Mouse (Mus musculus) myocyte (in vitro differentiated cells): ENCODE results near the gene C1qb. TPM values are rescaled to one million over a fixed set of nuclear protein-coding genes. Genes with fewer than 3 reads are reported as not detected.

Experiments used
- H3K27me3 ChIP-seq: one replicate; pipeline ENCODE4 v1.6.1; 2011; ENCODE audit not compliant: control insufficient read depth, insufficient read depth, insufficient read length
- H3K36me3 ChIP-seq: one replicate; pipeline ENCODE4 v1.6.1; 2011; ENCODE audit not compliant: control insufficient read depth, insufficient read depth
- H3K4me2 ChIP-seq: one replicate; pipeline ENCODE4 v1.6.1; 2011; ENCODE audit warnings: low read depth, control low read depth
- H3K4me3 ChIP-seq: one replicate; pipeline ENCODE4 v1.5.1; 2011; ENCODE audit warnings: mild to moderate bottlenecking, control low read depth, moderate library complexity
- H3K79me2 ChIP-seq: one replicate; pipeline ENCODE4 v1.6.1; 2011; ENCODE audit not compliant: control insufficient read depth, insufficient read depth
- H3ac ChIP-seq: one replicate; pipeline ENCODE4 v1.6.1; 2011; ENCODE audit not compliant: control insufficient read depth, insufficient read length
- CEBPB ChIP-seq: IDR thresholded peaks from 2 replicates; pipeline ENCODE4 v1.6.1; 2011; ENCODE audit warnings: mild to moderate bottlenecking, moderate library complexity; ENCODE audit not compliant: poor library complexity, insufficient read depth, severe bottlenecking
- E2F4 ChIP-seq: IDR thresholded peaks from one replicate; pipeline ENCODE4 v1.6.1; 2011; ENCODE audit warnings: mild to moderate bottlenecking, control low read depth, moderate library complexity; ENCODE audit not compliant: insufficient read depth
- MAX ChIP-seq: IDR thresholded peaks from one replicate; pipeline ENCODE4 v1.6.1; 2011; ENCODE audit warnings: low read depth, mild to moderate bottlenecking, control low read depth
- MYOD1 ChIP-seq, 3 experiments: IDR thresholded peaks; one replicate each; pipeline ENCODE4 v1.6.1; 2011; ENCODE audit warnings: control low read depth in 2 of 3, low read depth in 2 of 3, mild to moderate bottlenecking in 2 of 3, moderate library complexity in 1 of 3; ENCODE audit not compliant: insufficient read length in 2 of 3, control insufficient read depth in 1 of 3
- MYOG ChIP-seq, 3 experiments: IDR thresholded peaks; one replicate each; pipeline ENCODE4 v1.6.1; 2011; ENCODE audit warnings: control low read depth in 2 of 3, low read depth in 2 of 3, mild to moderate bottlenecking in 2 of 3; ENCODE audit not compliant: insufficient read length in 2 of 3, control insufficient read depth in 1 of 3, insufficient read depth in 1 of 3
- POLR2A ChIP-seq: IDR thresholded peaks from one replicate; pipeline ENCODE4 v1.6.1; 2011; ENCODE audit warnings: low read depth, mild to moderate bottlenecking, control low read depth, moderate library complexity; ENCODE audit not compliant: insufficient read length
- POLR2AphosphoS2 ChIP-seq: IDR thresholded peaks from one replicate; pipeline ENCODE4 v1.6.1; 2011; ENCODE audit warnings: low read depth, control low read depth; ENCODE audit not compliant: insufficient read length
- REST ChIP-seq: IDR thresholded peaks from one replicate; pipeline ENCODE4 v1.6.1; 2011; ENCODE audit warnings: mild to moderate bottlenecking, control low read depth, moderate library complexity; ENCODE audit not compliant: insufficient read depth, insufficient read length
- SRF ChIP-seq: IDR thresholded peaks from one replicate; pipeline ENCODE4 v1.6.1; 2011; ENCODE audit warnings: low read depth; ENCODE audit not compliant: control insufficient read depth, insufficient read length
- TCF12 ChIP-seq: IDR thresholded peaks from one replicate; pipeline ENCODE4 v1.6.1; 2011; ENCODE audit warnings: mild to moderate bottlenecking, control low read depth; ENCODE audit not compliant: poor library complexity, insufficient read depth, severe bottlenecking
- TCF3 ChIP-seq: IDR thresholded peaks from one replicate; pipeline ENCODE4 v1.6.1; 2011; ENCODE audit warnings: low read depth, control low read depth; ENCODE audit not compliant: insufficient read length
- USF1 ChIP-seq: IDR thresholded peaks from one replicate; pipeline ENCODE4 v1.6.1; 2011; ENCODE audit warnings: low read depth, mild to moderate bottlenecking, control low read depth, moderate library complexity
- polyA plus RNA-seq: library from polyadenylated mRNA; unstranded; fragments of >200 nt; fragmentation: generic; extraction: Trizol; gene quantifications from one replicate; pipeline ENCODE4 v1.2.1, GENCODE M21; 2012; ENCODE audit warnings: missing spikeins

The C1qb gene
- polyA plus RNA-seq, 1 experiment, result not detected

GRCm38 (mm10) chr4:136876971-136877370 lies 9.0 kb downstream of the C1qb start:
- no peak overlapping the region for H3K4me2 ChIP-seq
- no peak overlapping the region for H3ac ChIP-seq
- H3K79me2 ChIP-seq, result no peaks in the 10 kb centered on the region
- H3K36me3 ChIP-seq, result no peaks in the 10 kb centered on the region
- H3K4me3 ChIP-seq, result no peak overlapping the region
- TF ChIP-seq TCF3 (no peak), SRF (no peak), CEBPB (no peak), MYOD1 (IDR thresholded peaks at IDR 0.05; ENCODE audit: control insufficient read depth in 1 of 3, insufficient read length in 2 of 3, low read depth in 2 of 3) (no peak), MYOG (IDR thresholded peaks at IDR 0.05; ENCODE audit: control insufficient read depth in 1 of 3, insufficient read depth in 1 of 3, insufficient read length in 2 of 3, low read depth in 2 of 3) (no peak), REST (no peak), POLR2A (no peak), E2F4 (no peak), USF1 (no peak)
- peaks cover 43% of the 10 kb centered on the region for H3K27me3 ChIP-seq

GRCm38 (mm10) chr4:136875012-136875411 lies 11.0 kb downstream of the C1qb start:
- H3K27me3 ChIP-seq, result peaks cover 36% of the 10 kb centered on the region

GRCm38 (mm10) chr4:136868371-136868770 lies 17.6 kb downstream of the C1qb start:
- Histone ChIP-seq H3K4me2 (no peak overlapping the region), H3ac (no peak overlapping the region), H3K36me3 (no peaks in the 10 kb centered on the region), H3K4me3 (no peak overlapping the region), H3K79me2 (no peaks in the 10 kb centered on the region), H3K27me3 (peaks cover 52% of the 10 kb centered on the region)
- no peak for TF ChIP-seq MYOG (IDR thresholded peaks at IDR 0.05; ENCODE audit: control insufficient read depth in 1 of 3, insufficient read depth in 1 of 3, insufficient read length in 2 of 3, low read depth in 2 of 3)
- TF ChIP-seq USF1, result no peak
- no peak for TF ChIP-seq SRF
- TF ChIP-seq MYOD1 (IDR thresholded peaks at IDR 0.05; ENCODE audit: control insufficient read depth in 1 of 3, insufficient read length in 2 of 3, low read depth in 2 of 3), result no peak
- TF ChIP-seq CEBPB, result no peak
- TF ChIP-seq REST, result no peak
- no peak for TF ChIP-seq POLR2A
- TF ChIP-seq E2F4, result no peak
- no peak for TF ChIP-seq TCF12
- no peak for TF ChIP-seq POLR2AphosphoS2

More at GRCm38 (mm10) chr4:136875012-136875411, 11.0 kb downstream of the C1qb start:
- Histone ChIP-seq H3K4me2 (no peak overlapping the region), H3K4me3 (no peak overlapping the region), H3ac (no peak overlapping the region), H3K36me3 (no peaks in the 10 kb centered on the region), H3K79me2 (no peaks in the 10 kb centered on the region)
- TF ChIP-seq TCF12 (no peak), USF1 (no peak), MYOD1 (IDR thresholded peaks at IDR 0.05; ENCODE audit: control insufficient read depth in 1 of 3, insufficient read length in 2 of 3, low read depth in 2 of 3) (no peak)

GRCm38 (mm10) chr4:136867690-136868345 lies 18.2 kb downstream of the C1qb start:
- Histone ChIP-seq H3ac (no peak overlapping the region), H3K36me3 (no peaks in the 10 kb centered on the region), H3K27me3 (peaks cover 53% of the 10 kb centered on the region), H3K4me3 (no peak overlapping the region), H3K79me2 (no peaks in the 10 kb centered on the region), H3K4me2 (no peak overlapping the region)
- TF ChIP-seq E2F4, result no peak
- TF ChIP-seq REST, result no peak
- TF ChIP-seq USF1, result no peak

- H3K4me2 ChIP-seq, result no peak overlapping the region
- peaks cover 56% of the 10 kb centered on the region for H3K27me3 ChIP-seq
- no peaks in the 10 kb centered on the region for H3K36me3 ChIP-seq
- no peak overlapping the region for H3ac ChIP-seq
- H3K4me3 ChIP-seq, result no peak overlapping the region
- no peaks in the 10 kb centered on the region for H3K79me2 ChIP-seq
- TF ChIP-seq MYOD1 (IDR thresholded peaks at IDR 0.05; ENCODE audit: control insufficient read depth in 1 of 3, insufficient read length in 2 of 3, low read depth in 2 of 3), result no peak
- TF ChIP-seq POLR2A, result no peak
- no peak for TF ChIP-seq TCF12
- TF ChIP-seq POLR2AphosphoS2, result no peak
- TF ChIP-seq E2F4, result no peak
- TF ChIP-seq CEBPB, result no peak
- no peak for TF ChIP-seq TCF3
- TF ChIP-seq REST, result no peak
- no peak for TF ChIP-seq SRF
- no peak for TF ChIP-seq MYOG (IDR thresholded peaks at IDR 0.05; ENCODE audit: control insufficient read depth in 1 of 3, insufficient read depth in 1 of 3, insufficient read length in 2 of 3, low read depth in 2 of 3)
- no peak for TF ChIP-seq MAX
- no peak for TF ChIP-seq USF1
Observed at GRCm38 (mm10) chr4:136865531-136865930, 20.5 kb downstream of the C1qb start.
